Mouse (Mus musculus) kidney, embryonic 16.5 days (tissue): ENCODE data around the gene Card19. TPM values are rescaled to one million over a fixed set of nuclear protein-coding genes. Genes with fewer than 3 reads are reported as not detected.

ENCODE experiments used
- ATAC-seq: fragments of 200-750 bp; cut with Nextera tagmentation; 2 replicates; pipeline ENCODE4 v1.8.0; 2017; ENCODE audit warnings: moderate TSS enrichment; ENCODE audit not compliant: low FRiP score, low TSS enrichment
- H3K27ac ChIP-seq: fragments of 300-500 bp; sonication (generic); 2 replicates; pipeline ENCODE4 v1.5.1; 2014; ENCODE audit warnings: low read length
- H3K27me3 ChIP-seq: fragments of 300-500 bp; sonication (generic); 2 replicates; pipeline ENCODE4 v1.6.1; 2014; ENCODE audit warnings: low read length, control low read depth, mixed read lengths; ENCODE audit not compliant: insufficient read depth
- H3K36me3 ChIP-seq: fragments of 300-500 bp; sonication (generic); 2 replicates; pipeline ENCODE4 v1.6.1; 2014; ENCODE audit warnings: low read length, control low read depth, mixed read lengths; ENCODE audit not compliant: insufficient read depth
- H3K4me1 ChIP-seq: fragments of 300-500 bp; sonication (generic); 2 replicates; pipeline ENCODE4 v1.6.1; 2014; ENCODE audit warnings: low read length, control low read depth, mixed read lengths; ENCODE audit not compliant: insufficient read depth
- H3K4me2 ChIP-seq: fragments of 300-500 bp; sonication (generic); replicated peaks from 2 replicates; pipeline ENCODE4 v1.6.1; 2014; ENCODE audit warnings: low read depth, low read length
- H3K4me3 ChIP-seq: fragments of 300-500 bp; sonication (generic); 2 replicates; pipeline ENCODE4 v1.5.1; 2014; ENCODE audit warnings: mild to moderate bottlenecking, low read length
- H3K9ac ChIP-seq: fragments of 300-500 bp; sonication (generic); replicated peaks from 2 replicates; pipeline ENCODE4 v1.6.1; 2014; ENCODE audit warnings: low read length
- H3K9me3 ChIP-seq: fragments of 300-500 bp; sonication (generic); 2 replicates; pipeline ENCODE4 v1.6.1; 2016; ENCODE audit warnings: low read length, control low read depth
- WGBS: fragments of 180-500 bp; shearing (Covaris S2); extraction: QIAGEN DNeasy Blood & Tissue Kit; methylation state at CpG from one replicate; pipeline ENCODE4 v1.1.7; 2014; 5-methylcytosine and 5-hydroxymethylcytosine counted together
- polyA plus RNA-seq: library from polyadenylated mRNA; unstranded; fragments of >200 nt; fragmentation: Nextera tagmentation; extraction: Ambion mirVana; gene quantifications from 2 replicates; pipeline ENCODE4 v1.2.1, GENCODE M21; 2015

The Card19 gene
- 50.0 and 52.6 TPM in 2 replicates for polyA plus RNA-seq

DNA sequence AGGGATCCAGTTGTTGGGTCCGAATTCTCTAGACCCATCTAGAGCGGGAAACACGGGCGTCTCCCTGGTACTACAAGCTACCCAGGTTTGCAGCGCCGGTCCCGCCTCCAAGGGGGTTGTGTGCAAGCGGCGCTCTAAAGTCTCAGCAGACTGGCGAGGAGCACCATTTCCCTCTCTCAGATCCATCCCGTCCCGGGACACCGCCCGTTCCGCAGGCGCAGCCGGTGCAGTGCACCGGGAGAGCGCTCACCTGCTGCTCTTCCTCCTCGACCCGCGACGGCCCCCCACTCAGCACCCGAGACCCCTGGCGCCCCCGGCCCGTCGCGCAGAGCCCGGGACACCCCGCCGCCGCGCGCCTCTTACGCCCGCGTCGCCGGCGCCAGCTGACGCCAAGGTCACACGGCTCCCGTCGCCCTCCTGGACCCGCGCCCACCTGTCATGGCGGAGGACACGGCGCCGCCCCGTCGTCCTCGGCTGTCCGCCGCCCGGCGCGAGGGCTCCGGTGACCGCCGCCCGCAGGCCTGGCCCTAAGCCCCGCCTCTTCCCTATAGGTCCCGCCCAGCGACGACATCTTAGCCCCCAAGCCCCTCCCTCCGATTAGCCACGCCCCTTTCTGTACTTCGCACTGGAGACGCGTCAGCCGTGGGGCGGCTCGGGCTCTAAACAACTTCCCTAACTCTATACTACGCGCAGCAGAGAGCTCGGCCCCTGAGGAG, at the start of gene Card19:
TSS of gene Card19 (minus strand) at position 534 of the 716 bp plus-strand sequence.
- H3K4me1 ChIP-seq: peaks cover 22% of the 10 kb centered on the region
- peak within 1 kb of the TSS; percentile 57 for H3K4me2 ChIP-seq
- H3K4me3 ChIP-seq: peak within 1 kb of the TSS; percentile 81
- H3K27ac ChIP-seq: peak within 1 kb of the TSS; percentile 54
- peak within 1 kb of the TSS; percentile 81 for H3K9ac ChIP-seq
- no peaks in the 10 kb centered on the region for H3K9me3 ChIP-seq
- WGBS: under 1% methylated on average over 54 of the region's 78 CpGs
- peak; percentile 92 for ATAC-seq
- H3K36me3 ChIP-seq: no peaks in the 10 kb centered on the region
- H3K27me3 ChIP-seq: no peaks in the 10 kb centered on the region

DNA sequence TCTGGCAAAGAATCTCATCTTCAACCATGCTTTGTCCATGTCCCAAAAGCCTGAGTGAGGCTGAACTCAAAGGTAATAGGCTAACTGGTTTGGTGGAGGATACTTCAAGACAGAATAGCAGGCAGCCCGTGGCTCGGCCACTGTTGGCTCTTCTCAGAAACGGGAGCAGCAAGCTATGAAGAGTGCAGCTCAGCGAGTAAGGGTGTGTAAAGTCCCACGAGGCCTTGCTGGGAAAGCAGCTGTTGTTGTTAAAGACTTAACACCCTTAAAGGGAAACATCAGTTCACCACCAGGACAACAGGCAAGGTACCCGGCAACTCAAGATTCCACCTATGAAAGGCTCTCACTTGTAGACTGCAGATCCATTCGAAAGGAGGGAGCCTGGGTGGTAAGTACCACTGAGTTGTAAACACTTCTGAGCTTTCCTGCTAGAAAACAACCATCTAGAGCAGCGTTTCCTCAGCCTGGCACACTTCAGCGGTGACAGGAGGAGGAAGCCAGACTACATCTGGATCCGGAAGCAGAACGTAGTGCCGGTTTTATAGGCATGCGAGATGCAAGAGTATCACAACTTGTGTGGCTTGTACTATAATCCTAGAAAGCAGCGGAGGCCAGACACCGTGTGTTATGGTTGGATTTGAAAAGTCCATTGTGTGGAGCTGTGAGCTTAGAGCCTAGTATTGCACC, 44.3 kb upstream of the Card19 start:
- ATAC-seq: no peak
- Histone ChIP-seq H3K27ac (no peak overlapping the region), H3K4me3 (no peak overlapping the region), H3K36me3 (no peaks in the 10 kb centered on the region), H3K27me3 (no peaks in the 10 kb centered on the region), H3K9me3 (no peaks in the 10 kb centered on the region), H3K4me1 (no peaks in the 10 kb centered on the region), H3K9ac (no peak overlapping the region), H3K4me2 (no peak overlapping the region)
- WGBS: 59% methylated on average over 15 of the region's 15 CpGs

DNA sequence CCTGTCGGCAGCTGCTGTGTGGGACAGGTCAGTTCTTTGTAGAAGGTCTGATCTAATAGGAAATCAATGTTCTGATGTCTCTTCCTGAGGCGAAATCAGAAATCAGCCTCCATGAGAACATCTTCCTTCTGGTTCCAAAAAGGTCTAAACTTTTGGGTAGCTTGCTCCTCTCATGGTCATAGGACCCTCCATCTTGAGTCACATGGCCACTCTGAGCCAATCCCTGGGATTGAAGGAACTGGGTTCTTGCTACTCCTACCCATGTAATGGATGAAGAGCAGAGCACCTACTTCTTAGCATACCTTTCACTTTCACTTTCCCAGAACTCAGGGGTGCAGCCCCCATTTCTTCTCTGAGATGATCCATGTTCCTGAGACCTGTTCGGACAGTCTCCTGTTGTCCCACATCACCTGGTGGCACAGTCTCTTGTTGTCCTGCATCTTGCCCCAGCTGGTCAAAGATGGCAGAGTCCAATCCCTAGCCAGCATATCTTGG, 42.0 kb upstream of the Card19 start:
- no peak overlapping the region for H3K9ac ChIP-seq
- H3K27me3 ChIP-seq: no peaks in the 10 kb centered on the region
- WGBS: 57% methylated on average over 3 of the region's 3 CpGs
- H3K4me3 ChIP-seq: no peak overlapping the region
- H3K9me3 ChIP-seq: no peaks in the 10 kb centered on the region
- no peak overlapping the region for H3K4me2 ChIP-seq
- ATAC-seq: no peak
- H3K36me3 ChIP-seq: no peaks in the 10 kb centered on the region
- no peak overlapping the region for H3K27ac ChIP-seq
- no peaks in the 10 kb centered on the region for H3K4me1 ChIP-seq

DNA sequence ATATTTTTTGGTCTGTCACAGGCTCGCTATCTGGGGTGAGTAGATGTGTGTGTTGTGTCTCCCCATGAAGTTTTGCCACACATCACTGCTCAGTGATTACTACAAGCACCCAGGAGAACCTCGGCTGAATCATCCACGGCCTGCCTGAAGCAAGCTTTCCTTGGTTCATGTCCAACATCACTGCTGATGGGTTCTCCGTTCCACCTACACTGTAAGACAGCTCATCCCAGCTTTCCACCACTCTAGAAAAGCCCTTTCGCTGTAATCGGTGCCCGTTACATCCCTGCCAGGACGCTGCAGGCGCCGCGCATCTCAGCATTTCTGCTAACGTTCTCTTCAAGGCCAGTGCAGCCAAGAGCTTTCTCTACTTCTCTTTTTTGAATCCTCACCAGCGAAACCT, 36.9 kb upstream of the Card19 start:
- Histone ChIP-seq H3K27ac (no peak overlapping the region), H3K4me1 (peaks cover 7% of the 10 kb centered on the region), H3K4me2 (no peak overlapping the region), H3K4me3 (no peak overlapping the region), H3K9me3 (no peaks in the 10 kb centered on the region), H3K9ac (no peak overlapping the region), H3K27me3 (peaks cover 9% of the 10 kb centered on the region), H3K36me3 (no peaks in the 10 kb centered on the region)
- ATAC-seq: no peak
- WGBS: 84% methylated on average over 13 of the region's 13 CpGs

DNA sequence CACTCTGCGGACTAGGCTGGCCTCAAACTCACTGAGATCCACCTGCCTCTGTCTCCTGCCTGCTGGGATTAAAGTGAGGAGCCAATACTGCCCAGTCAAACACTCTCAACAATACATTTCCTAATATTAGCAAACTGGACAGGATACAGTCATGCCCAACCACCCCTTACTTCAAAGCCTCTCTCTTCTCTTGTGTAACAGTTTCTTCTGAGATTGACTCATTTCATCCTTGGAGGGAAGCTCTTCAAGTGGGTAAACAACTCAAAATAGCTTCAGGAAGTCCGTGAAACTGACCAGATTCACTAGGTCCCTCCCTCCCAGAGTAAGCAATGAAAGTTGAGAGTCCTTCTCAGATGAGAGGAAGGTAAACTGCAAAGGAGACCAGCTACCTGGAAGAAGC, 36.3 kb upstream of the Card19 start:
- Histone ChIP-seq H3K4me3 (no peak overlapping the region), H3K36me3 (no peaks in the 10 kb centered on the region), H3K4me2 (no peak overlapping the region), H3K27me3 (peaks cover 14% of the 10 kb centered on the region), H3K9ac (no peak overlapping the region), H3K4me1 (peaks cover 12% of the 10 kb centered on the region), H3K9me3 (no peaks in the 10 kb centered on the region), H3K27ac (no peak overlapping the region)
- no peak for ATAC-seq
- 61% methylated on average over 2 of the region's 2 CpGs for WGBS

DNA sequence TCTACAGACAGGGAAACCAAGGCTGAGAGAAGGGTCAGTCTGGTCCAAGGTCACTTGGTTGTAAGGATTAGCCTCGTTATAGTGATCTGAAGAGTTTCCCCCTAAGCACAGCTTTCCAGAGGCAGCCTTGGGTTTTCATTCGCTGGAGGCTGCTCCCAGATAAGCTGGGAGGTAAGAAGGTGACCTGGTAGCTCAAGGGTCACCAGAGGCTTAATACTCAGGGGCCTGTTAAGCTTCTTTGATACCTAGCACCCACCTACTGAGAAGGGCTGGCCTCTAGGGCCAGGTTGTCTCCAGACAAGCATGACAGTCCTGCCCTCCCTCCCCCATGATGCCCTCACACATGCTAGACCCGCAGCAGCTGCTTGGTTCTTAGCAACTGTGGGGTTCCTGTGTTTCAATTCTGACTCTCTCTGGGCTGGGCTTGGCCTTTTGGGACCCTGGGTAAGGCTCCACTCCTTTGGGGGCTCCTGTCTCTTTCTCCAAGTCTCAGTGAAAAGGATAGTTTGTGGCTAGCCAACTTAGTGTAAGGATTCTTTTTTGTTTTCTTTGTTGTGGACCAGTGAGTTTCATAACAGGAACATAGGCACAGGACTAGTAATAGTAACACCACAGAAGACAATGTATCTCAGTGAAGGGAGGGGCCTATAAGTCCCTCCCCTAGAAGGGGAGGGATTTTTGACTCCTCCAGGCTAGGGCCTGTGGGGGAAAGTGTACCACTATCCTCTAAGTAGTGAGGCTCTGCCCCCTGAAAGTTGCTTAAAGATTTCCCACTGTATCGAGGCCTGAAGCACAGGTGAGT, 35.1 kb upstream of the Card19 start:
- no peak overlapping the region for H3K27ac ChIP-seq

DNA sequence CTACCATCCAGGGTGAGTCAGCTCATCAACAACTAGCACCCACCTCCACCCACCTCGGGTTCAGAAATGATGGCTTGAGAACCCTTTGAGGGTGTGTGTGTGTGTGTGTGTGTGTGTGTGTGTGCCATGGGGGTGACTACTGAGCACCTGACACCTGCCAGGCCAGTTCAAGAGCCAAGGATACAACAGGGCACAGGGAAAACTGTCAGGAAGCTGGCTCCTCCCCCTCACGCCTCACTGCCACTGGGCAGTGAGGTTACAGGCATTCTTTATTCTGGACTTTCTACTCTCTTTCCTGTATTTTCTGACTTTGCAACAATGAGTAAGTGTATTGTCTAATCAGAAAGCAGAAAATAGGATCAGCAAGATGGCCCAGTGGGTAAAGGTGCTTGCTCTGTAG, 33.8 kb upstream of the Card19 start:
- Histone ChIP-seq H3K9ac (no peak overlapping the region), H3K4me2 (no peak overlapping the region), H3K27me3 (peaks cover 23% of the 10 kb centered on the region), H3K36me3 (no peaks in the 10 kb centered on the region), H3K9me3 (no peaks in the 10 kb centered on the region), H3K27ac (no peak overlapping the region), H3K4me3 (no peak overlapping the region), H3K4me1 (peaks cover 12% of the 10 kb centered on the region)
- ATAC-seq: peak; percentile 64; the same call in 1 of the 2 replicates
- WGBS: 45% methylated on average over 2 of the region's 2 CpGs

More for the DNA sequence above, 35.1 kb upstream of the Card19 start:
- no peaks in the 10 kb centered on the region for H3K9me3 ChIP-seq
- no peak overlapping the region for H3K4me3 ChIP-seq
- no peak overlapping the region for H3K4me2 ChIP-seq
- H3K9ac ChIP-seq: no peak overlapping the region
- H3K27me3 ChIP-seq: peaks cover 23% of the 10 kb centered on the region
- H3K4me1 ChIP-seq: peaks cover 12% of the 10 kb centered on the region
- 39% methylated on average over 4 of the region's 4 CpGs for WGBS
- H3K36me3 ChIP-seq: no peaks in the 10 kb centered on the region
- no peak for ATAC-seq

DNA sequence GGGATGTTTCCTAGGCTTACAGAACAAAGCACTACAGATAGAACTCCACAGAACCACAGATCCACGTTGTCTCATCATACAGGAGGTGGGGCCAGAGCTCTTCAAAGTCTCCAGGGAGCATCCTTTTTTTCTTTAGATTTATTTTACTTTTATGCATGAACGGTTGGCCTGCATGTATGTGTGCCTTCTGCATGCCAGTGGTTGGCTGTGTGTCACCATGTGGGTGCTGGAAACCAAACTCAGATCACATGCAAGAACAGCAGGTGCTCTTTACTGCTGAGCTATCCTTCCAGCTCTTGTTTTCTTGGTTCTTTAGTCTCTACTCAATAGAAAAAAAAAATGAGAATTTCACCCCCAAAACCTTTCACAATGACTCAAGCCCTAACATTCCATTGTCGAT, 33.1 kb upstream of the Card19 start:
- no peak for ATAC-seq
- Histone ChIP-seq H3K9ac (no peak overlapping the region), H3K36me3 (no peaks in the 10 kb centered on the region), H3K4me1 (peaks cover 12% of the 10 kb centered on the region), H3K27me3 (peaks cover 23% of the 10 kb centered on the region), H3K27ac (no peak overlapping the region), H3K9me3 (no peaks in the 10 kb centered on the region), H3K4me3 (no peak overlapping the region), H3K4me2 (no peak overlapping the region)
- 59% methylated on average over 3 of the region's 3 CpGs for WGBS

DNA sequence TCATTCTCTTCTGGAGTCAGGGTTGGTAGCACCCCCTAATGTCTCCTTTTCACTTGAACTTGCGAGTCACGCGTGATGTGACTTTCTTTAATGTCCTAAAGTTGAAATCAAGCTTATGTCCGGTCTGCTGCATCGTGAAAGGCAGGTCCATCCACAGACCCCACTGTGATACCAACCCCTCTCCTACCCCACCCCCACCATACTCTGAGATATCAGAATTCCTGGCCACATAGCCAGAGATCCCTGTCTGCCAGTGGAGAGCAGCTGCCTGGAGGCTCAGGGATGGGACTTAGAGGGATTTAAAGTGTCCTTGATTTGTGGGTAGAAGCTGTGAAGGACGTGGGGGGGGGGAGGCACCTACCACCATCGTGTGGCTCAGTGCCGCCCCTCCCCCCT, 32.6 kb upstream of the Card19 start, which contains the start of gene Susd3:
TSS of gene Susd3 (minus strand) at position 240 of the 396 bp plus-strand sequence.
- Histone ChIP-seq H3K4me2 (peak within 1 kb of the TSS; percentile 59), H3K9ac (peak within 1 kb of the TSS; percentile 56), H3K4me1 (peaks cover 12% of the 10 kb centered on the region), H3K36me3 (no peaks in the 10 kb centered on the region), H3K27ac (peak within 1 kb of the TSS; percentile 20; the same call in 1 of the 2 replicates), H3K4me3 (peak within 1 kb of the TSS; percentile 55), H3K27me3 (peaks cover 23% of the 10 kb centered on the region), H3K9me3 (no peaks in the 10 kb centered on the region)
- no peak for ATAC-seq
- WGBS: 16% methylated on average over 7 of the region's 8 CpGs
